Mouse (Mus musculus): ENCODE measurements at regions not wholly inside any gene's neighbourhood (a gene's known extent, or its start where the extent isn't known, plus 50 kb on each side); places are given as distances from the start of the nearest gene placed in this dataset.

DNA sequence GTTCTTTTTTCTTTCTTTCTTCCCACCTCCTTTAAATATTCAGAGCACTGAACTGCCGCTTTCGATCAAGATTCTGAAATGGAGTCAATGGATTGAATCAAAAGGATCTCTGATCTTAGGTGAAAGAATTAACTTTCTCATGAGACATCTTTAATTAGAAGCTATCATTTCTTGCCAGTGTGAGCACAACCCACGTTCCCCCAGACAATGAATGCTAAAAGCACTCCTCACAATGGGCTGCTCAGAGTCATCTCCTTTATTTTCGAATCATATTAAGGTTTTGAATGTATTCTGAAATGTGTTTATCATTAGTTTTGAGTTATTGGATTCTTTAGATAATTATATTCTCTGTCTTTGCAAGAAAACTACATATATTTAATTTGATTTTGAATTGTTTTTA lies 137.4 kb upstream of the Nyap2 start:
- H3K36me3 ChIP-seq (ENCODE audit: insufficient read depth, low read length) = no peaks in the 10 kb centered on the region

GRCm38 (mm10) chr1:80899281-80899680 lies 141.0 kb upstream of the Dock10 start:
- DNase-seq (ENCODE audit: low spot score) = no peak
- Histone ChIP-seq H3K36me3 (ENCODE audit: insufficient read depth, low read length) (no peaks in the 10 kb centered on the region), H3K4me1 (replicated peaks; ENCODE audit: insufficient read depth, low read length) (no peaks in the 10 kb centered on the region), H3K9ac (ENCODE audit: low read depth, low read length) (no peak overlapping the region), H3K9me3 (replicated peaks; ENCODE audit: low read length) (no peaks in the 10 kb centered on the region), H3K27ac (no peak overlapping the region), H3K27me3 (ENCODE audit: insufficient read depth, low read length) (no peaks in the 10 kb centered on the region), H3K4me3 (replicated peaks; ENCODE audit: low read depth, low read length) (no peak overlapping the region), H3K4me2 (ENCODE audit: low read length) (no peak overlapping the region)
- WGBS = 80% methylated on average over 4 of the region's 4 CpGs
- TF ChIP-seq CTCF (IDR thresholded peaks at IDR 0.05; ENCODE audit: low read depth) = no peak
- ATAC-seq (replicated peaks; ENCODE audit: low FRiP score, low read depth) = no peak

More for the DNA sequence above, 137.4 kb upstream of the Nyap2 start:
- DNase-seq (ENCODE audit: low spot score) (no peak), ATAC-seq (replicated peaks; ENCODE audit: low FRiP score, low read depth) (no peak)
- Histone ChIP-seq H3K27ac (no peak overlapping the region), H3K4me2 (ENCODE audit: low read length) (no peak overlapping the region), H3K27me3 (ENCODE audit: insufficient read depth, low read length) (no peaks in the 10 kb centered on the region), H3K9me3 (replicated peaks; ENCODE audit: low read length) (no peaks in the 10 kb centered on the region), H3K4me1 (replicated peaks; ENCODE audit: insufficient read depth, low read length) (no peaks in the 10 kb centered on the region), H3K9ac (ENCODE audit: low read depth, low read length) (no peak overlapping the region), H3K4me3 (replicated peaks; ENCODE audit: low read depth, low read length) (no peak overlapping the region)
- no peak for TF ChIP-seq CTCF (IDR thresholded peaks at IDR 0.05; ENCODE audit: low read depth)
- 80% methylated on average over 4 of the region's 4 CpGs for WGBS

GRCm38 (mm10) chr1:80874140-80874849 lies 116.0 kb upstream of the Dock10 start:
- Histone ChIP-seq H3K27ac (no peak overlapping the region), H3K36me3 (ENCODE audit: insufficient read depth, low read length) (no peaks in the 10 kb centered on the region), H3K9ac (ENCODE audit: low read depth, low read length) (no peak overlapping the region), H3K27me3 (ENCODE audit: insufficient read depth, low read length) (no peaks in the 10 kb centered on the region), H3K4me3 (replicated peaks; ENCODE audit: low read depth, low read length) (no peak overlapping the region), H3K4me2 (ENCODE audit: low read length) (no peak overlapping the region), H3K4me1 (replicated peaks; ENCODE audit: insufficient read depth, low read length) (no peaks in the 10 kb centered on the region), H3K9me3 (replicated peaks; ENCODE audit: low read length) (no peaks in the 10 kb centered on the region)
- 62% methylated on average over 4 of the region's 4 CpGs for WGBS
- no peak for TF ChIP-seq CTCF (IDR thresholded peaks at IDR 0.05; ENCODE audit: low read depth)
- DNase-seq (ENCODE audit: low spot score) = peak; percentile 5
- no peak for ATAC-seq (replicated peaks; ENCODE audit: low FRiP score, low read depth)

- ATAC-seq (replicated peaks; ENCODE audit: low FRiP score, low read depth) (no peak), DNase-seq (ENCODE audit: low spot score) (no peak)
- Histone ChIP-seq H3K27ac (no peak overlapping the region), H3K4me1 (replicated peaks; ENCODE audit: insufficient read depth, low read length) (no peaks in the 10 kb centered on the region), H3K36me3 (ENCODE audit: insufficient read depth, low read length) (no peaks in the 10 kb centered on the region), H3K9me3 (replicated peaks; ENCODE audit: low read length) (no peaks in the 10 kb centered on the region), H3K9ac (ENCODE audit: low read depth, low read length) (no peak overlapping the region), H3K27me3 (ENCODE audit: insufficient read depth, low read length) (no peaks in the 10 kb centered on the region), H3K4me3 (replicated peaks; ENCODE audit: low read depth, low read length) (no peak overlapping the region), H3K4me2 (ENCODE audit: low read length) (no peak overlapping the region)
- 77% methylated on average over 2 of the region's 2 CpGs for WGBS
- TF ChIP-seq CTCF (IDR thresholded peaks at IDR 0.05; ENCODE audit: low read depth) = no peak
Measured at GRCm38 (mm10) chr1:80873596-80873995, 115.3 kb upstream of the Dock10 start.

GRCm38 (mm10) chr1:80868805-80869204 lies 110.5 kb upstream of the Dock10 start:
- DNase-seq (ENCODE audit: low spot score) = no peak
- H3K27ac ChIP-seq = no peak overlapping the region
- TF ChIP-seq CTCF (IDR thresholded peaks at IDR 0.05; ENCODE audit: low read depth) = no peak
- ATAC-seq (replicated peaks; ENCODE audit: low FRiP score, low read depth) = no peak
- no peaks in the 10 kb centered on the region for H3K27me3 ChIP-seq (ENCODE audit: insufficient read depth, low read length)
- no peaks in the 10 kb centered on the region for H3K36me3 ChIP-seq (ENCODE audit: insufficient read depth, low read length)
- H3K9me3 ChIP-seq (replicated peaks; ENCODE audit: low read length) = no peaks in the 10 kb centered on the region
- no peak overlapping the region for H3K4me2 ChIP-seq (ENCODE audit: low read length)
- H3K4me3 ChIP-seq (replicated peaks; ENCODE audit: low read depth, low read length) = no peak overlapping the region
- no peaks in the 10 kb centered on the region for H3K4me1 ChIP-seq (replicated peaks; ENCODE audit: insufficient read depth, low read length)
- H3K9ac ChIP-seq (ENCODE audit: low read depth, low read length) = no peak overlapping the region

DNA sequence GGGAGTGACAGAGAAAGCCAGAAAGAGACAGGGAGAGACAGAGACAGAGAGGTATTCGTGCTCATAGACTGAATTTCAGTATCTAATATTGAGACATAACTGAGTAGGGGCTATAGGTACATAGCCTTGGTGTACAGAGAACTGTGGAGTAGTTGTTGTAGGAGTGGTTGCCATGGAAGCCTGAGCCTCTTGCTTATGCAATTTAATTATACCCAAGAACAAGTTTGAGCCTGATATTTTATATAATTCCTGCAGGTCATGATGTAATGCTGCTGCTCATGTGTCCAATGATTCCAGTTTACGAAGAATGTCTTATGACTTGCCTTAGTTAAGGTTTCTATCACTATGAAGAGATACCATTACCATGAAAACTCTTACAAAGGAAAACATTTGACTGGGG lies 98.7 kb upstream of the Dock10 start:
- Histone ChIP-seq H3K36me3 (ENCODE audit: insufficient read depth, low read length) (no peaks in the 10 kb centered on the region), H3K9ac (ENCODE audit: low read depth, low read length) (no peak overlapping the region), H3K27me3 (ENCODE audit: insufficient read depth, low read length) (no peaks in the 10 kb centered on the region), H3K4me2 (ENCODE audit: low read length) (no peak overlapping the region), H3K27ac (no peak overlapping the region), H3K9me3 (replicated peaks; ENCODE audit: low read length) (no peaks in the 10 kb centered on the region), H3K4me3 (replicated peaks; ENCODE audit: low read depth, low read length) (no peak overlapping the region), H3K4me1 (replicated peaks; ENCODE audit: insufficient read depth, low read length) (no peaks in the 10 kb centered on the region)
- DNase-seq (ENCODE audit: low spot score) = no peak
- 77% methylated on average over 2 of the region's 2 CpGs for WGBS
- TF ChIP-seq CTCF (IDR thresholded peaks at IDR 0.05; ENCODE audit: low read depth) = no peak
- no peak for ATAC-seq (replicated peaks; ENCODE audit: low FRiP score, low read depth)
